Mouse (Mus musculus) ES-Bruce4 (cell line): ENCODE data around the gene Mtg2.

Source experiments
- CTCF ChIP-seq: IDR thresholded peaks from one replicate; pipeline ENCODE4 v1.8.1; 2011; ENCODE audit warnings: low read depth, low read length
- EP300 ChIP-seq: IDR thresholded peaks from 2 replicates; pipeline ENCODE4 v1.6.1; 2011; ENCODE audit warnings: low read depth, low read length; ENCODE audit not compliant: insufficient read depth
- POLR2A ChIP-seq: IDR thresholded peaks from one replicate; pipeline ENCODE4 v1.8.1; 2011; ENCODE audit warnings: low read length; ENCODE audit not compliant: insufficient read depth

DNA sequence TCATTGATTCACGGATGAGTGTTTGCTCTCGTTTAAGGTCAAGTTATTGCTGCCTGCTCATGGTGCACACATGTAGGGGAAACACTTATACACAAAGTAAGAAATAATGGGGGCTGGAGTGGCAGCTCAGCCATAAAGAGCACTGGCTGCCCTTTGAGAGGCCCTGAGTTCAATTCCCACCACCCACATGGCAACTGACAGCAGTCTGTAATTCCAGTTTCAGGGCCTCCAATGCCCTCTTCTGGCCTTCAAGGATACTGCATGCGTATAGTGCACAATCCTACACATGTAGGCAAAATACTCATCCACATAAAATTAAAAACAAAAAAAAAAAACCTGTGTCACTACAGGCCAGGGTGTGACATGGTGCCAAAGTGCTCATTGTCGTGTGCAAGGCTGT lies 17.1 kb downstream of the Mtg2 start:
- TF ChIP-seq CTCF, result peak; percentile 21
- no peak for TF ChIP-seq POLR2A
- no peak for TF ChIP-seq EP300
